Mouse (Mus musculus) adipocyte (in vitro differentiated cells): ENCODE results near the gene Srgn.

Experiments
- DNase-seq: peaks from one replicate; pipeline ENCODE4 v3.0.0-alpha.2; 2016; ENCODE audit warnings: low spot score

The Srgn gene

GRCm38 (mm10) chr10:62527351-62527750, at the start of gene Srgn:
Gene Srgn (minus strand): TSS chr10:62527451.
- DNase-seq, result no peak

- no peak for DNase-seq
Observed at GRCm38 (mm10) chr10:62575001-62575400, 47.8 kb upstream of the Srgn start.

- DNase-seq, result peak; percentile 16
Observed at GRCm38 (mm10) chr10:62570126-62570871, 43.0 kb upstream of the Srgn start.

- no peak for DNase-seq
Observed at GRCm38 (mm10) chr10:62568861-62569260, 41.6 kb upstream of the Srgn start.

- DNase-seq, result peak; percentile 16
Observed at GRCm38 (mm10) chr10:62557736-62558135, 30.5 kb upstream of the Srgn start.

- no peak for DNase-seq
Observed at GRCm38 (mm10) chr10:62556558-62556901, 29.3 kb upstream of the Srgn start.

GRCm38 (mm10) chr10:62555705-62556557, 28.7 kb upstream of the Srgn start:
- no peak for DNase-seq

- no peak for DNase-seq
Observed at GRCm38 (mm10) chr10:62553611-62554091, 26.4 kb upstream of the Srgn start.

- no peak for DNase-seq
Observed at GRCm38 (mm10) chr10:62550787-62551300, 23.6 kb upstream of the Srgn start.

- peak; percentile 71 for DNase-seq
Observed at GRCm38 (mm10) chr10:62549523-62550166, 22.4 kb upstream of the Srgn start.

- DNase-seq, result no peak
Observed at GRCm38 (mm10) chr10:62546441-62546840, 19.2 kb upstream of the Srgn start.

- no peak for DNase-seq
Observed at GRCm38 (mm10) chr10:62545759-62546158, 18.5 kb upstream of the Srgn start.

- no peak for DNase-seq
Observed at GRCm38 (mm10) chr10:62544316-62544715, 17.1 kb upstream of the Srgn start.

- no peak for DNase-seq
Observed at GRCm38 (mm10) chr10:62543399-62543808, 16.2 kb upstream of the Srgn start.

GRCm38 (mm10) chr10:62542928-62543327, 15.7 kb upstream of the Srgn start:
- no peak for DNase-seq

- no peak for DNase-seq
Observed at GRCm38 (mm10) chr10:62542507-62542906, 15.3 kb upstream of the Srgn start.

- DNase-seq, result no peak
Observed at GRCm38 (mm10) chr10:62541499-62541898, 14.2 kb upstream of the Srgn start.

GRCm38 (mm10) chr10:62540800-62541199, 13.5 kb upstream of the Srgn start:
- DNase-seq, result no peak

- DNase-seq, result no peak
Observed at GRCm38 (mm10) chr10:62534509-62534908, 7.3 kb upstream of the Srgn start.

- DNase-seq, result no peak
Observed at GRCm38 (mm10) chr10:62532832-62533231, 5.6 kb upstream of the Srgn start.

- peak; percentile 29 for DNase-seq
Observed at GRCm38 (mm10) chr10:62530183-62530582, 2.9 kb upstream of the Srgn start.

GRCm38 (mm10) chr10:62522346-62522950, 4.8 kb downstream of the Srgn start:
- no peak for DNase-seq
